Mouse (Mus musculus): ENCODE results near the gene Mdga2. TPM values are rescaled to one million over a fixed set of nuclear protein-coding genes. Genes with fewer than 3 reads are reported as not detected.

Mdga2 gene
- polyA plus RNA-seq, 1 experiment from 2014 or later, result 0.14 TPM

DNA sequence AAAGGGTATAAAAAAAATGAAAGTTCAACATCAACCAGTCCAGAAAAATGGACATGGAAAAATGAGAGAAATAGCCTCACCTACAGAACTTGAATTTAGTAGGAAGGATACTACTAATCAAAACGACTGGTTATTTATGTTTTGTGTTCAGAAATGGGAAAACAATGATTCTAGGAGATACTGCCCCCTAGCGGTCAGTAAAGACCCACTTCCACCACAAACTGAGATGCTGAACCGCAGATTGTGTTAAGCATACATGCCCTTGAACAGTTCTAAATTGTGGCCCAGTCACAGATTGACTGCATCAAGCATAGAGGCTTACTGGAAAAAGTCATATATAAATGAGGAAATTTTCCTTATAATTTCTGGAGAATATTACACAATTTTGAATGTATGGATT is 369.2 kb downstream of the Mdga2 start:
- ATAC-seq, result no peak
- Histone ChIP-seq H3K27ac (no peak overlapping the region), H3K4me2 (no peak overlapping the region), H3K9me3 (replicated peaks) (no peaks in the 10 kb centered on the region), H3K4me1 (no peaks in the 10 kb centered on the region), H3K27me3 (replicated peaks) (no peaks in the 10 kb centered on the region), H3K9ac (no peak overlapping the region), H3K4me3 (no peak overlapping the region), H3K36me3 (no peaks in the 10 kb centered on the region)
- 14% methylated on average over 3 of the region's 3 CpGs for WGBS (ENCODE audit: insufficient replicate concordance)

GRCm38 (mm10) chr12:66840336-66840735 is 382.0 kb downstream of the Mdga2 start:
- Histone ChIP-seq H3K36me3 (no peaks in the 10 kb centered on the region), H3K9me3 (replicated peaks) (no peaks in the 10 kb centered on the region), H3K4me1 (no peaks in the 10 kb centered on the region), H3K27ac (no peak overlapping the region), H3K4me2 (no peak overlapping the region), H3K9ac (no peak overlapping the region), H3K4me3 (no peak overlapping the region), H3K27me3 (replicated peaks) (no peaks in the 10 kb centered on the region)
- ATAC-seq, result no peak
- 48% methylated on average over 3 of the region's 3 CpGs for WGBS (ENCODE audit: insufficient replicate concordance)

DNA sequence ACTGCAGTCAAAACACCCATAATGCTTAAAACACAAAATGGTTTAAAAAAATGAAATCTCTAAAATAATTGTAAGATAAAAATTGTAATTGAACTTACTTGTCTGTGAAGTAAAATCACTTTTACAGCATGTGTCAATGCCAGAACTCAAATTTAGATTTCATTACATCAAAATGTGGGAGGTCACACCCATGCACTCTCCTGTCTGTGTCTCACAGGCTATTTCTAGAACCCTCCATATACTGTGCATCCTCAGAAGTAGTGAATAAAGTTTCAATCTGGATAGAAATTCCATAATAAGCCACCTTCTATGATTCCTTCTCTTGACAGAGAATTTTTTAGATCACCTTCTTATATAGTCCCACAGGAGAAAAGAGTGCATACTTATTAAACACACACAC is 466.7 kb downstream of the Mdga2 start:
- Histone ChIP-seq H3K4me1 (no peaks in the 10 kb centered on the region), H3K4me3 (no peak overlapping the region), H3K36me3 (no peaks in the 10 kb centered on the region), H3K9me3 (replicated peaks) (no peaks in the 10 kb centered on the region), H3K4me2 (no peak overlapping the region), H3K27ac (no peak overlapping the region), H3K9ac (no peak overlapping the region), H3K27me3 (replicated peaks) (no peaks in the 10 kb centered on the region)
- no peak for ATAC-seq

- H3K9ac ChIP-seq, result no peak overlapping the region
- WGBS (ENCODE audit: insufficient replicate concordance), result 36% methylated on average over 3 of the region's 3 CpGs
- ATAC-seq, result no peak
Measured at GRCm38 (mm10) chr12:66734536-66734935, 487.8 kb downstream of the Mdga2 start.

GRCm38 (mm10) chr12:66724474-66724873 is 497.9 kb downstream of the Mdga2 start:
- Histone ChIP-seq H3K9ac (no peak overlapping the region), H3K36me3 (no peaks in the 10 kb centered on the region), H3K4me3 (no peak overlapping the region), H3K27ac (no peak overlapping the region), H3K9me3 (replicated peaks) (no peaks in the 10 kb centered on the region), H3K4me2 (no peak overlapping the region), H3K4me1 (no peaks in the 10 kb centered on the region), H3K27me3 (replicated peaks) (no peaks in the 10 kb centered on the region)
- ATAC-seq, result no peak
- 70% methylated on average over 2 of the region's 2 CpGs for WGBS (ENCODE audit: insufficient replicate concordance)

More at GRCm38 (mm10) chr12:66734536-66734935, 487.8 kb downstream of the Mdga2 start:
- H3K27me3 ChIP-seq (replicated peaks), result no peaks in the 10 kb centered on the region
- H3K36me3 ChIP-seq, result no peaks in the 10 kb centered on the region
- no peaks in the 10 kb centered on the region for H3K9me3 ChIP-seq (replicated peaks)
- no peaks in the 10 kb centered on the region for H3K4me1 ChIP-seq
- H3K27ac ChIP-seq, result no peak overlapping the region
- no peak overlapping the region for H3K4me3 ChIP-seq
- no peak overlapping the region for H3K4me2 ChIP-seq

DNA sequence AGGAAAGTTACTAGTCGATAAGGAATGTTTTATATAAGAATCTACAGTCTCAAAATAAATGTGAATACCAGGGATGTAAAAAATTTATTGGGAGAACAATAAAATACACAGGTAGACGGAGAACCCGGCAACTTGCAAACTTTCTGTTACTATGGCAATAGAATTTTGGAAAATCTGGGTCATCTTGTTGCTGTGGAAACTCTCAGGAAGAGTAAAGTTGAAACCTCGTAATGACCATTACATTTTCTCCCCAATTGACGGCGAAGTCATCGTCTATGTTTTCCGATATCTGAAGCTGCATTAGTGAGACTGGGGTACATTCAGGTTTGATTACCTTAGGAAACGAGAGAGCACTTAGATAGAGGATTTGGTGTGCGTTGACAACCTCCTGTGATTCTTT is 514.0 kb downstream of the Mdga2 start:
- Histone ChIP-seq H3K36me3 (no peaks in the 10 kb centered on the region), H3K27me3 (replicated peaks) (no peaks in the 10 kb centered on the region), H3K4me2 (no peak overlapping the region), H3K27ac (no peak overlapping the region), H3K9ac (no peak overlapping the region), H3K9me3 (replicated peaks) (no peaks in the 10 kb centered on the region), H3K4me3 (no peak overlapping the region), H3K4me1 (no peaks in the 10 kb centered on the region)
- 68% methylated on average over 10 of the region's 10 CpGs for WGBS (ENCODE audit: insufficient replicate concordance)
- ATAC-seq, result no peak

DNA sequence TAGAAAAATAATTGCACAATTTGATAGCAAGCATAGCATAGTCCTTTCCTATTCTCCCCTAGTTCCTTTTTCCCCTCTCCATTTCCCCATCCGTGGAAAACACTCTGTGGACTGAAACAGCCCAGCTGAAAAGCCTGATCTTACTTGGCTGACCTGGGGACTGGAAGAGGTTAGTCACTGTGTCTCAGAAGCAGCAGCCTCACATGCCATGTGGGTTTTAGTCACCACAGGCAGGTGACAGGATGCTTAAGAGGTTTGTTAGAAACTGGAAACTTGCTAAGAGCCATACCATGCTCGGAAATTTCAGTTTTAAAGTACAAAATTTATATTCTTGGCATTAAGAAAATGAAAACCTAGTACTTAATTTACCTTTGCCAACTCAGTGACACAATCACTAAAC is 514.9 kb downstream of the Mdga2 start:
- Histone ChIP-seq H3K4me1 (no peaks in the 10 kb centered on the region), H3K27ac (no peak overlapping the region)
- WGBS (ENCODE audit: insufficient replicate concordance), result 18% methylated on average over 2 of the region's 2 CpGs

GRCm38 (mm10) chr12:66705015-66705414 is 517.3 kb downstream of the Mdga2 start:
- no peak overlapping the region for H3K9ac ChIP-seq
- H3K4me3 ChIP-seq, result no peak overlapping the region
- no peaks in the 10 kb centered on the region for H3K9me3 ChIP-seq (replicated peaks)
- H3K27me3 ChIP-seq (replicated peaks), result no peaks in the 10 kb centered on the region
- H3K27ac ChIP-seq, result no peak overlapping the region
- H3K4me1 ChIP-seq, result no peaks in the 10 kb centered on the region
- no peak for ATAC-seq
- H3K4me2 ChIP-seq, result no peak overlapping the region
- no peaks in the 10 kb centered on the region for H3K36me3 ChIP-seq

More for the DNA sequence above, 514.9 kb downstream of the Mdga2 start:
- Histone ChIP-seq H3K27me3 (replicated peaks) (no peaks in the 10 kb centered on the region), H3K9me3 (replicated peaks) (no peaks in the 10 kb centered on the region), H3K36me3 (no peaks in the 10 kb centered on the region), H3K4me2 (no peak overlapping the region), H3K9ac (no peak overlapping the region), H3K4me3 (no peak overlapping the region)
- ATAC-seq, result no peak

DNA sequence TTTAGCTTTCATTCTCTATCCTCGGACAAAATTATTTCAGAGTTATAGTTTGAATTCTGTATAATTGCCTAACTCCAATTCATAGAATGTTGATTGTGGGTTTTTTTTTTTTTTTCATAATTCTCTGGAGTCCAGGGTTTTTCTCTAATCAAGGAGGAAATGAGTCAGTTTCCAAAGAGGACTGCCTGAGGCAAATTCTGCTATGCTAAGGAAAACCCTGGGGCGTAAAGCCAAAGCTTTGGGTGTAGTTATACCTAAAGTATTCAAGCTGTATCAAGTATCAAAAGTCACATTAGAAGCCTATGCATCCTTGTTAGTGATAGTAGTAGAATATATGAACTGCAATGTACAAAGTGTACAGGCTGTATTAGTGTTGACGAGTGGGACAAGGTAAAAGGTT is 519.6 kb downstream of the Mdga2 start:
- Histone ChIP-seq H3K27ac (no peak overlapping the region), H3K9me3 (replicated peaks) (no peaks in the 10 kb centered on the region), H3K4me2 (no peak overlapping the region), H3K4me3 (no peak overlapping the region), H3K36me3 (no peaks in the 10 kb centered on the region), H3K27me3 (replicated peaks) (no peaks in the 10 kb centered on the region), H3K4me1 (no peaks in the 10 kb centered on the region), H3K9ac (no peak overlapping the region)
- 67% methylated on average over 3 of the region's 3 CpGs for WGBS (ENCODE audit: insufficient replicate concordance)
- no peak for ATAC-seq

DNA sequence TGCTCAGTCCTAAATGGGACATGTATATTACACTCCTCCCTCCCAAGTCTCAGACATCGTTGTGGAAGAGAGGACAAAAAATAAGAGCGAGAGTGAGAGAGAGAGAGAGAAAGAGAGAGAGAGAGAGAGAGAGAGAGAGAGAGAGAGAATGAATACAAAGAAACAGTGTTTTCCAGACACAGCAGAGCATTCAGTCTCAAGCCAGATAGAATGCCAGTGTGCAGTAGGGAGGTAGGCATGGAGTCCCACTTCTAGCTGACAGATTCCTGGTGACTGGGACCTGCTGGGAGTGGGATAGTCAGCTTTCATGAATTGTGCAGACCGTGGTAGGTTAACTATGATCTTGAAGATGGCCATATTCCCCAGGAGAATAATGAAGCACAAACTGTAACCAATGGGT is 542.8 kb downstream of the Mdga2 start:
- Histone ChIP-seq H3K36me3 (no peaks in the 10 kb centered on the region), H3K27ac (no peak overlapping the region), H3K4me1 (no peaks in the 10 kb centered on the region), H3K4me2 (no peak overlapping the region), H3K9me3 (replicated peaks) (no peaks in the 10 kb centered on the region), H3K4me3 (no peak overlapping the region), H3K9ac (no peak overlapping the region), H3K27me3 (replicated peaks) (no peaks in the 10 kb centered on the region)
- WGBS (ENCODE audit: insufficient replicate concordance), result 81% methylated on average over 3 of the region's 3 CpGs
- no peak for ATAC-seq

GRCm38 (mm10) chr12:66648605-66649552 is 573.5 kb downstream of the Mdga2 start:
- Histone ChIP-seq H3K4me2 (no peak overlapping the region), H3K4me3 (no peak overlapping the region), H3K9me3 (replicated peaks) (no peaks in the 10 kb centered on the region), H3K36me3 (no peaks in the 10 kb centered on the region), H3K27ac (no peak overlapping the region), H3K9ac (no peak overlapping the region), H3K27me3 (replicated peaks) (no peaks in the 10 kb centered on the region), H3K4me1 (no peaks in the 10 kb centered on the region)
- no peak for ATAC-seq
- 69% methylated on average over 12 of the region's 12 CpGs for WGBS (ENCODE audit: insufficient replicate concordance)

GRCm38 (mm10) chr12:66640408-66640807 is 581.9 kb downstream of the Mdga2 start:
- 48% methylated on average over 1 of the region's 1 CpGs for WGBS (ENCODE audit: insufficient replicate concordance)
- no peak overlapping the region for H3K4me3 ChIP-seq
- H3K4me2 ChIP-seq, result no peak overlapping the region
- H3K9me3 ChIP-seq (replicated peaks), result no peaks in the 10 kb centered on the region
- H3K27me3 ChIP-seq (replicated peaks), result no peaks in the 10 kb centered on the region
- ATAC-seq, result no peak
- H3K27ac ChIP-seq, result no peak overlapping the region
- no peaks in the 10 kb centered on the region for H3K4me1 ChIP-seq
- H3K36me3 ChIP-seq, result no peaks in the 10 kb centered on the region
- no peak overlapping the region for H3K9ac ChIP-seq

- Histone ChIP-seq H3K9ac (no peak overlapping the region), H3K36me3 (no peaks in the 10 kb centered on the region), H3K4me2 (no peak overlapping the region), H3K4me3 (no peak overlapping the region), H3K4me1 (no peaks in the 10 kb centered on the region), H3K27ac (no peak overlapping the region), H3K9me3 (replicated peaks) (no peaks in the 10 kb centered on the region), H3K27me3 (replicated peaks) (no peaks in the 10 kb centered on the region)
- WGBS (ENCODE audit: insufficient replicate concordance), result 40% methylated on average over 3 of the region's 3 CpGs
- ATAC-seq, result no peak
Measured at GRCm38 (mm10) chr12:66619944-66620343, 602.4 kb downstream of the Mdga2 start.

Measured in liver, embryonic 12.5 days (tissue).